Comparison of ENCODE assay signal across 8 mouse cellular contexts in genomic region chr6:71757039-71757894, GRCm38 (mm10). TPM values are rescaled to one million over a fixed set of nuclear protein-coding genes. Genes with fewer than 3 reads are reported as not detected.
DNase-seq lines count a peak whose midpoint lies in the region; ATAC-seq lines count a peak whose summit lies in the region.

No protein-coding gene starts in this region.

- no peaks in the 10 kb centered on the region for H3K27me3 ChIP-seq in intestine, embryonic 16.5 days (replicated peaks; ENCODE audit: control insufficient read depth, insufficient read depth, low read length)

- 46% methylated on average over 10 of the region's 10 CpGs for WGBS in intestine, embryonic 16.5 days

- no peak overlapping the region for H3K4me3 ChIP-seq in intestine, embryonic 16.5 days (ENCODE audit: low read length)

- no peaks in the 10 kb centered on the region for H3K36me3 ChIP-seq in intestine, embryonic 16.5 days (ENCODE audit: control insufficient read depth, insufficient read depth, low read length)

- H3K4me2 ChIP-seq in intestine, embryonic 16.5 days (ENCODE audit: low read depth, low read length), result no peak overlapping the region

- H3K9me3 ChIP-seq in intestine, embryonic 16.5 days (ENCODE audit: control insufficient read depth, low read length), result no peaks in the 10 kb centered on the region

- peak; percentile 30 for DNase-seq in kidney, postnatal 10 days
- no peak for DNase-seq in kidney, postnatal 25 days
- DNase-seq in embryo, embryonic 11 days, result peak; percentile 53
- DNase-seq in gastrocnemius, postnatal 25 days, result peak; percentile 88
- DNase-seq in lung, postnatal 10 days, result peak; percentile 70
- peak; percentile 73 to 80 for DNase-seq in right cerebral cortex, postnatal 10 days (ENCODE audit: low spot score in 2 of 2)
- no peak for DNase-seq in urinary bladder, adult 2 months (ENCODE audit: low spot score)

- H3K9ac ChIP-seq in intestine, embryonic 16.5 days (ENCODE audit: low read depth, low read length), result peak overlapping the region; percentile 27; the same call in 1 of the 2 replicates

- peak; percentile 90 for ATAC-seq in intestine, embryonic 16.5 days

- H3K27ac ChIP-seq in intestine, embryonic 16.5 days (ENCODE audit: low read length), result no peak overlapping the region; the same call in 1 of the 2 replicates

- peaks cover 7% of the 10 kb centered on the region for H3K4me1 ChIP-seq in intestine, embryonic 16.5 days (ENCODE audit: control insufficient read depth, insufficient read depth, low read length)

RNA-seq across cellular contexts. Expression of gene Reep1, which starts 49.9 kb away (rescaled TPM):
- total RNA-seq in gastrocnemius, postnatal 25 days (2021), result 10 to 100 TPM; 62.2 to 72.5 TPM
- 13.4 and 13.5 TPM in 2 replicates for polyA plus RNA-seq in intestine, embryonic 16.5 days (2015; fragmentation: Nextera tagmentation; extraction: Ambion mirVana)
- 10.2 TPM in 2 replicates for polyA plus RNA-seq in urinary bladder, adult 2 months (2012; rRNA removed)

Comparison
In these comparisons a context has a peak if more than half of its experiments do, and no peak if none do; other contexts are left out.
1. DNase-seq: peak in kidney, postnatal 10 days (single experiment), embryo, embryonic 11 days (single experiment), gastrocnemius, postnatal 25 days (single experiment), lung, postnatal 10 days (single experiment) and right cerebral cortex, postnatal 10 days (2 of 2); none in kidney, postnatal 25 days (0 of 2) and urinary bladder, adult 2 months (single experiment).